Mouse (Mus musculus): ENCODE measurements around the gene Ndrg3. TPM values are rescaled to one million over a fixed set of nuclear protein-coding genes. Genes with fewer than 3 reads are reported as not detected.
A peak's percentile ranks its signal among the peaks of the same experiment; 100 is the strongest.

The Ndrg3 gene
- total RNA-seq (2014; rRNA removed) (141 and 178 TPM in 2 replicates), polyA plus RNA-seq (2015; fragmentation: Nextera tagmentation; extraction: Ambion mirVana) (160 and 169 TPM in 2 replicates)

- Histone ChIP-seq H3K4me3 (ENCODE audit: low read depth, low read length) (peak within 1 kb of the TSS; percentile 88), H3K36me3 (ENCODE audit: insufficient read depth, low read length) (peaks cover 3% of the 10 kb centered on the region; the same call in 1 of the 2 replicates), H3K27me3 (ENCODE audit: insufficient read depth, low read length) (no peaks in the 10 kb centered on the region), H3K4me2 (ENCODE audit: low read depth, low read length, poor library complexity, severe bottlenecking) (peak within 1 kb of the TSS; percentile 87), H3K9ac (replicated peaks; ENCODE audit: low read length, poor library complexity, severe bottlenecking) (peak within 1 kb of the TSS; percentile 92), H3K9me3 (ENCODE audit: low read length) (no peaks in the 10 kb centered on the region), H3K27ac (ENCODE audit: low read depth, low read length) (peak within 1 kb of the TSS; percentile 79), H3K4me1 (ENCODE audit: insufficient read depth, low read length) (peaks cover 9% of the 10 kb centered on the region)
- ATAC-seq (ENCODE audit: low FRiP score) (peak; percentile 95), DNase-seq (ENCODE audit: low spot score) (peak; percentile 99)
- under 1% methylated on average over 65 of the region's 66 CpGs for WGBS
- peak; percentile 57 for TF ChIP-seq CTCF (IDR thresholded peaks at IDR 0.05)
These were observed at the start of gene Ndrg3 for GRCm38 (mm10) chr2:156991470-156992319. Ndrg3 (minus strand) TSS chr2:156992056.

GRCm38 (mm10) chr2:157041421-157041820 is 49.6 kb upstream of the Ndrg3 start:
- no peak for TF ChIP-seq CTCF (IDR thresholded peaks at IDR 0.05)
- no peak overlapping the region for H3K4me2 ChIP-seq (ENCODE audit: low read depth, low read length, poor library complexity, severe bottlenecking)
- no peaks in the 10 kb centered on the region for H3K27me3 ChIP-seq (ENCODE audit: insufficient read depth, low read length)
- DNase-seq (ENCODE audit: low spot score) (no peak), ATAC-seq (ENCODE audit: low FRiP score) (no peak)
- H3K27ac ChIP-seq (ENCODE audit: low read depth, low read length): no peak overlapping the region
- no peaks in the 10 kb centered on the region for H3K4me1 ChIP-seq (ENCODE audit: insufficient read depth, low read length)
- H3K9me3 ChIP-seq (ENCODE audit: low read length): no peaks in the 10 kb centered on the region
- no peak overlapping the region for H3K9ac ChIP-seq (replicated peaks; ENCODE audit: low read length, poor library complexity, severe bottlenecking)
- no peak overlapping the region for H3K4me3 ChIP-seq (ENCODE audit: low read depth, low read length)
- H3K36me3 ChIP-seq (ENCODE audit: insufficient read depth, low read length): peaks cover 55% of the 10 kb centered on the region
- WGBS: 92% methylated on average over 7 of the region's 7 CpGs

GRCm38 (mm10) chr2:157040649-157041046 is 48.8 kb upstream of the Ndrg3 start:
- H3K9ac ChIP-seq (replicated peaks; ENCODE audit: low read length, poor library complexity, severe bottlenecking): no peak overlapping the region
- no peak overlapping the region for H3K4me2 ChIP-seq (ENCODE audit: low read depth, low read length, poor library complexity, severe bottlenecking)
- H3K9me3 ChIP-seq (ENCODE audit: low read length): no peaks in the 10 kb centered on the region
- H3K4me1 ChIP-seq (ENCODE audit: insufficient read depth, low read length): no peaks in the 10 kb centered on the region
- no peak for ATAC-seq (ENCODE audit: low FRiP score)
- TF ChIP-seq CTCF (IDR thresholded peaks at IDR 0.05): no peak
- no peak overlapping the region for H3K27ac ChIP-seq (ENCODE audit: low read depth, low read length)
- 86% methylated on average over 17 of the region's 17 CpGs for WGBS
- H3K27me3 ChIP-seq (ENCODE audit: insufficient read depth, low read length): no peaks in the 10 kb centered on the region
- no peak overlapping the region for H3K4me3 ChIP-seq (ENCODE audit: low read depth, low read length)
- no peak for DNase-seq (ENCODE audit: low spot score)
- peaks cover 55% of the 10 kb centered on the region for H3K36me3 ChIP-seq (ENCODE audit: insufficient read depth, low read length)

GRCm38 (mm10) chr2:157039900-157040648 is 48.2 kb upstream of the Ndrg3 start:
- Histone ChIP-seq H3K36me3 (ENCODE audit: insufficient read depth, low read length) (peaks cover 57% of the 10 kb centered on the region), H3K4me1 (ENCODE audit: insufficient read depth, low read length) (no peaks in the 10 kb centered on the region), H3K9me3 (ENCODE audit: low read length) (no peaks in the 10 kb centered on the region), H3K27me3 (ENCODE audit: insufficient read depth, low read length) (no peaks in the 10 kb centered on the region), H3K9ac (replicated peaks; ENCODE audit: low read length, poor library complexity, severe bottlenecking) (no peak overlapping the region), H3K27ac (ENCODE audit: low read depth, low read length) (no peak overlapping the region; the same call in 1 of the 2 replicates), H3K4me3 (ENCODE audit: low read depth, low read length) (no peak overlapping the region), H3K4me2 (ENCODE audit: low read depth, low read length, poor library complexity, severe bottlenecking) (no peak overlapping the region)
- peak; percentile 56; the same call in 1 of the 2 replicates for ATAC-seq (ENCODE audit: low FRiP score)
- TF ChIP-seq CTCF (IDR thresholded peaks at IDR 0.05): peak; percentile 42
- peak; percentile 75 for DNase-seq (ENCODE audit: low spot score)
- 88% methylated on average over 50 of the region's 50 CpGs for WGBS

- Histone ChIP-seq H3K36me3 (ENCODE audit: insufficient read depth, low read length) (peaks cover 54% of the 10 kb centered on the region), H3K9me3 (ENCODE audit: low read length) (no peaks in the 10 kb centered on the region), H3K9ac (replicated peaks; ENCODE audit: low read length, poor library complexity, severe bottlenecking) (no peak overlapping the region), H3K4me1 (ENCODE audit: insufficient read depth, low read length) (no peaks in the 10 kb centered on the region), H3K27me3 (ENCODE audit: insufficient read depth, low read length) (no peaks in the 10 kb centered on the region), H3K27ac (ENCODE audit: low read depth, low read length) (no peak overlapping the region), H3K4me2 (ENCODE audit: low read depth, low read length, poor library complexity, severe bottlenecking) (no peak overlapping the region), H3K4me3 (ENCODE audit: low read depth, low read length) (no peak overlapping the region)
- ATAC-seq (ENCODE audit: low FRiP score) (no peak), DNase-seq (ENCODE audit: low spot score) (no peak)
- 81% methylated on average over 9 of the region's 9 CpGs for WGBS
- no peak for TF ChIP-seq CTCF (IDR thresholded peaks at IDR 0.05)
These were observed 45.4 kb upstream of the Ndrg3 start for GRCm38 (mm10) chr2:157037303-157037702.

Measured in midbrain, postnatal 0 days (tissue).